In genomic region chr3:93337749-93338148, GRCm38 (mm10) we compare ENCODE assay signal across 29 mouse cellular contexts. TPM values are rescaled to one million over a fixed set of nuclear protein-coding genes. Genes with fewer than 3 reads are reported as not detected.
"Had no signal": no experiment of that assay in that cellular context is flagged by ENCODE, and none has a peak within 500 bp of the region (broad histone marks: within the 10 kb centered on the region; RNA-seq: fewer than 3 reads in every experiment).

No protein-coding gene starts in this region.

- DNase-seq: kidney, adult 18-20 months; kidney, adult 9 months; kidney, postnatal 14 days; kidney, postnatal 4 days; left cerebral cortex, postnatal 4 days; liver, postnatal 0 days; lung, embryonic 14.5 days; lung, postnatal 10 days; lung, postnatal 36 days; right cerebral cortex, adult 18-20 months; right cerebral cortex, postnatal 14 days; right cerebral cortex, postnatal 4 days; thymus, postnatal 25 days had no signal

- H3K4me3 ChIP-seq: limb, embryonic 12.5 days; limb, embryonic 15.5 days; megakaryocyte, embryonic 14.5 days; midbrain, embryonic 10.5 days; midbrain, embryonic 15.5 days; neural tube, embryonic 12.5 days; neural tube, embryonic 15.5 days had no signal

- H3K9ac ChIP-seq: limb, embryonic 12.5 days; limb, embryonic 15.5 days; liver, embryonic 14.5 days; liver, postnatal 0 days; lung, embryonic 14.5 days; midbrain, embryonic 15.5 days; neural tube, embryonic 12.5 days; neural tube, embryonic 15.5 days had no signal

- ATAC-seq: intestine, embryonic 16.5 days; liver, postnatal 0 days; midbrain, embryonic 15.5 days had no signal

- H3K4me1 ChIP-seq: limb, embryonic 12.5 days; limb, embryonic 15.5 days; megakaryocyte, embryonic 14.5 days; midbrain, embryonic 10.5 days; midbrain, embryonic 15.5 days; neural tube, embryonic 12.5 days; neural tube, embryonic 15.5 days had no signal

- H3K27me3 ChIP-seq: limb, embryonic 12.5 days; limb, embryonic 15.5 days; megakaryocyte, embryonic 14.5 days; midbrain, embryonic 15.5 days; neural tube, embryonic 12.5 days; neural tube, embryonic 15.5 days had no signal

- H3K9me3 ChIP-seq: limb, embryonic 12.5 days; limb, embryonic 15.5 days; megakaryocyte, embryonic 14.5 days; midbrain, embryonic 10.5 days; midbrain, embryonic 15.5 days; neural tube, embryonic 12.5 days; neural tube, embryonic 15.5 days had no signal

- H3K36me3 ChIP-seq: limb, embryonic 12.5 days; limb, embryonic 15.5 days; midbrain, embryonic 10.5 days; midbrain, embryonic 15.5 days; neural tube, embryonic 12.5 days; neural tube, embryonic 15.5 days had no signal

- H3K4me2 ChIP-seq: limb, embryonic 12.5 days; limb, embryonic 15.5 days; liver, embryonic 11.5 days; lung, embryonic 14.5 days; midbrain, embryonic 15.5 days; neural tube, embryonic 12.5 days; neural tube, embryonic 15.5 days had no signal

- H3K27ac ChIP-seq: limb, embryonic 12.5 days; limb, embryonic 15.5 days; liver, embryonic 14.5 days; midbrain, embryonic 10.5 days; midbrain, embryonic 15.5 days; neural tube, embryonic 12.5 days; neural tube, embryonic 15.5 days; stomach, postnatal 0 days had no signal

RNA-seq across cellular contexts. Expression of gene Hrnr, which starts 18.2 kb away (rescaled TPM):
- total RNA-seq: layer of hippocampus, adult 18-20 months; layer of hippocampus, postnatal 25 days; left cerebral cortex, postnatal 10 days; left cerebral cortex, postnatal 4 days had no signal
- polyA plus RNA-seq: limb, embryonic 12.5 days; liver, embryonic 11.5 days; liver, embryonic 14.5 days; liver, postnatal 0 days; lung, embryonic 14.5 days; midbrain, embryonic 10.5 days; midbrain, embryonic 15.5 days; neural tube, embryonic 12.5 days; stomach, embryonic 14.5 days had no signal

RNA-seq across cellular contexts. Expression of gene Rptn, which starts 55.8 kb away (rescaled TPM):
- total RNA-seq: layer of hippocampus, adult 18-20 months; layer of hippocampus, postnatal 25 days; left cerebral cortex, adult 18-20 months; left cerebral cortex, postnatal 10 days; left cerebral cortex, postnatal 4 days had no signal
- polyA plus RNA-seq: intestine, embryonic 16.5 days; limb, embryonic 12.5 days; liver, embryonic 11.5 days; liver, postnatal 0 days; lung, embryonic 14.5 days; midbrain, embryonic 10.5 days; midbrain, embryonic 15.5 days; neural tube, embryonic 12.5 days; neural tube, embryonic 15.5 days; stomach, embryonic 14.5 days had no signal
